Mouse (Mus musculus) kidney, embryonic 14.5 days (tissue): ENCODE data around the gene Rps27. TPM values are rescaled to one million over a fixed set of nuclear protein-coding genes. Genes with fewer than 3 reads are reported as not detected.
"Not testable (repeated sequence)": the region's sequence is repeated elsewhere in the genome, so short reads cannot be mapped to it uniquely, and the experiment has no call there.

ENCODE experiments used
- ATAC-seq: fragments of 200-750 bp; cut with Nextera tagmentation; 2 replicates; pipeline ENCODE4 v1.8.0; 2017; ENCODE audit warnings: moderate number of reproducible peaks, mild to moderate bottlenecking, moderate TSS enrichment, moderate library complexity; ENCODE audit not compliant: low FRiP score, low TSS enrichment
- H3K27ac ChIP-seq: fragments of 300-500 bp; sonication (generic); 2 replicates; pipeline ENCODE4 v1.5.1; 2014; ENCODE audit warnings: low read depth, mild to moderate bottlenecking, low read length, moderate library complexity, mixed read lengths
- H3K27me3 ChIP-seq: fragments of 300-500 bp; sonication (generic); 2 replicates; pipeline ENCODE4 v1.6.1; 2014; ENCODE audit warnings: mild to moderate bottlenecking, low read length; ENCODE audit not compliant: control insufficient read depth, insufficient read depth
- H3K36me3 ChIP-seq: fragments of 300-500 bp; sonication (generic); 2 replicates; pipeline ENCODE4 v1.6.1; 2014; ENCODE audit warnings: low read length, mixed read lengths; ENCODE audit not compliant: control insufficient read depth, insufficient read depth
- H3K4me1 ChIP-seq: fragments of 300-500 bp; sonication (generic); 2 replicates; pipeline ENCODE4 v1.6.1; 2014; ENCODE audit warnings: low read length, mixed read lengths; ENCODE audit not compliant: control insufficient read depth, insufficient read depth
- H3K4me2 ChIP-seq: fragments of 300-500 bp; sonication (generic); replicated peaks from 2 replicates; pipeline ENCODE4 v1.6.1; 2014; ENCODE audit warnings: low read depth, mild to moderate bottlenecking, low read length
- H3K4me3 ChIP-seq: fragments of 300-500 bp; sonication (generic); 2 replicates; pipeline ENCODE4 v1.5.1; 2014; ENCODE audit warnings: mild to moderate bottlenecking, low read length
- H3K9ac ChIP-seq: fragments of 300-500 bp; sonication (generic); 2 replicates; pipeline ENCODE4 v1.6.1; 2014; ENCODE audit warnings: low read depth, mild to moderate bottlenecking, low read length, moderate library complexity
- H3K9me3 ChIP-seq: fragments of 300-500 bp; sonication (generic); 2 replicates; pipeline ENCODE4 v1.6.1; 2016; ENCODE audit warnings: low read length; ENCODE audit not compliant: control insufficient read depth
- WGBS: fragments of 180-500 bp; shearing (Covaris S2); extraction: QIAGEN DNeasy Blood & Tissue Kit; methylation state at CpG from one replicate; pipeline ENCODE4 v1.1.7; 2014; 5-methylcytosine and 5-hydroxymethylcytosine counted together
- polyA plus RNA-seq: library from polyadenylated mRNA; unstranded; fragments of >200 nt; fragmentation: Nextera tagmentation; extraction: Ambion mirVana; gene quantifications from 2 replicates; pipeline ENCODE4 v1.2.1, GENCODE M21; 2014

Gene Rps27
- polyA plus RNA-seq, 1 experiment from 2014 or later, result 1,631 TPM

- peaks cover 13% of the 10 kb centered on the region for H3K4me1 ChIP-seq
- H3K36me3 ChIP-seq, result peaks cover 21% of the 10 kb centered on the region
- H3K9me3 ChIP-seq, H3K9ac ChIP-seq, H3K27ac ChIP-seq, H3K4me2 ChIP-seq, H3K27me3 ChIP-seq, ATAC-seq, H3K4me3 ChIP-seq: not testable (repeated sequence)
- 97% methylated on average over 2 of the region's 2 CpGs for WGBS
Observed at GRCm38 (mm10) chr3:90252659-90253058, 39.2 kb upstream of the Rps27 start.

- not testable (repeated sequence) for H3K27me3 ChIP-seq, ATAC-seq
- WGBS, result 96% methylated on average over 9 of the region's 12 CpGs
Observed at GRCm38 (mm10) chr3:90251731-90252226, 38.3 kb upstream of the Rps27 start.

GRCm38 (mm10) chr3:90250791-90251190 lies 37.3 kb upstream of the Rps27 start:
- Histone ChIP-seq H3K4me3 (no peak overlapping the region), H3K9ac (no peak overlapping the region), H3K36me3 (peaks cover 21% of the 10 kb centered on the region), H3K4me1 (peaks cover 16% of the 10 kb centered on the region), H3K9me3 (no peaks in the 10 kb centered on the region), H3K4me2 (no peak overlapping the region), H3K27me3 (no peaks in the 10 kb centered on the region), H3K27ac (no peak overlapping the region)
- 80% methylated on average over 6 of the region's 6 CpGs for WGBS
- no peak for ATAC-seq

More at GRCm38 (mm10) chr3:90251731-90252226, 38.3 kb upstream of the Rps27 start:
- not testable (repeated sequence) for H3K4me2 ChIP-seq, H3K27ac ChIP-seq, H3K9me3 ChIP-seq, H3K9ac ChIP-seq, H3K4me3 ChIP-seq
- Histone ChIP-seq H3K36me3 (peaks cover 21% of the 10 kb centered on the region), H3K4me1 (peaks cover 16% of the 10 kb centered on the region)

- ATAC-seq, result 0 out of 2 replicates have a peak, but pooled peaks have one; percentile 2
- peak overlapping the region; percentile 89 for H3K27ac ChIP-seq
- WGBS, result 4% methylated on average over 10 of the region's 10 CpGs
- H3K9ac ChIP-seq, result peak overlapping the region; percentile 68
- peaks cover 11% of the 10 kb centered on the region for H3K4me1 ChIP-seq
- H3K4me3 ChIP-seq, result peak overlapping the region; percentile 64
- no peaks in the 10 kb centered on the region for H3K27me3 ChIP-seq
- H3K36me3 ChIP-seq, result peaks cover 21% of the 10 kb centered on the region
- H3K9me3 ChIP-seq, result no peaks in the 10 kb centered on the region
- H3K4me2 ChIP-seq, result peak overlapping the region; percentile 77
Observed at GRCm38 (mm10) chr3:90248746-90249100, 35.3 kb upstream of the Rps27 start.

DNA sequence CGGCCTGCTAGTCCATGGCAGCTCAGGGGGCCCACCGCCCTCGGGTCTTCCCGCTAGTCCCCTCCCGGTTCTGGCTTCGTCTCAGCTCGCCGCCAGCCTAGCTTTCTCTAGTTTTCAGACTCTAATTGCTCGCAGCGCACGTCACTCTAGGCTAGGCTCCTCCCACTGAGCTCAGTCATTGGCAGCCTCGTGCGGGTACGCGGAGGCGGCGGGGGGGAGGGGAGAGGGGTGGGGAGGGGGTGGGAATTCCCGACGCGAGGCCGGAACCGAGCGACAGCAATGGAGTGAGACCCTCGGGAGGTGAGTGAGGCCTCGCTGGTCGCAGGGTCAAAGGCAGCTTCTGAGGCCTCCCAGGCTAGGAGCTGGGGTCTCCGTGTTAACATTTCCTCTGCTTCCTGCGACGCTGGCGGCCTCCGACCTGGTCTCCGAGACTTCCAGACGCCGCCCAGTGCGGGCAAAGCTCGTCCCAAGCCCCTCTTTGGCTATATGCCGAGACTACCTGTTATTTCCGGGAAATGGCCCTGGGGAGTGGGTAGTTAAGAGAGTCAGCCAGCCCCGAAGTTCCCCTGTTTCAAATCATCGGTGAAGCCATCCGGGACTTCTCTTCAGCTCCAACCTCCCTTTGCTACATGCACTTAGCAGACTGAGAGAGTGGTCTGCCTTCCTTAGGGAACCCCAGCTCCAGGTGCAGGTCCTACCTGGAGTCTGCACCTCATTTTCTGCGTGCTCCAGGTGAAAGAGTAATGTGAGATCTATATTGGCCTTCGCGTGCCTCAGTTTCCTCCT lies 34.7 kb upstream of the Rps27 start, which contains the start of gene Slc39a1:
Slc39a1 (plus strand) TSS at position 213 of the 786 bp plus-strand sequence.
- H3K9me3 ChIP-seq, result no peaks in the 10 kb centered on the region
- H3K27ac ChIP-seq, result peak within 1 kb of the TSS; percentile 94
- H3K4me3 ChIP-seq, result peak within 1 kb of the TSS; percentile 64
- peak within 1 kb of the TSS; percentile 68 for H3K9ac ChIP-seq
- H3K4me2 ChIP-seq, result peak within 1 kb of the TSS; percentile 77
- under 1% methylated on average over 40 of the region's 44 CpGs for WGBS
- peaks cover 16% of the 10 kb centered on the region for H3K4me1 ChIP-seq
- no peaks in the 10 kb centered on the region for H3K27me3 ChIP-seq
- H3K36me3 ChIP-seq, result peaks cover 21% of the 10 kb centered on the region
- peak; percentile 96 for ATAC-seq

- Histone ChIP-seq H3K27me3 (no peaks in the 10 kb centered on the region), H3K36me3 (peaks cover 21% of the 10 kb centered on the region), H3K9me3 (no peaks in the 10 kb centered on the region), H3K27ac (peak overlapping the region; percentile 94), H3K4me3 (peak overlapping the region; percentile 64), H3K4me2 (peak overlapping the region; percentile 77), H3K9ac (peak overlapping the region; percentile 68), H3K4me1 (peaks cover 22% of the 10 kb centered on the region)
- ATAC-seq, result no peak; the same call in 1 of the 2 replicates
- 0% methylated on average over 3 of the region's 3 CpGs for WGBS
Observed at GRCm38 (mm10) chr3:90247630-90247959, 34.1 kb upstream of the Rps27 start.

- 69% methylated on average over 2 of the region's 2 CpGs for WGBS
- H3K27ac ChIP-seq, result no peak overlapping the region
- no peak for ATAC-seq
Observed at GRCm38 (mm10) chr3:90245406-90245805, 32.0 kb upstream of the Rps27 start.

GRCm38 (mm10) chr3:90242984-90243775 lies 29.7 kb upstream of the Rps27 start, which contains the start of gene Creb3l4:
Gene Creb3l4 (minus strand): TSS chr3:90243512.
- H3K27me3 ChIP-seq, result no peaks in the 10 kb centered on the region
- peak within 1 kb of the TSS; percentile 40 for H3K4me3 ChIP-seq
- H3K9ac ChIP-seq, result peak within 1 kb of the TSS; percentile 47
- H3K4me1 ChIP-seq, result peaks cover 17% of the 10 kb centered on the region; the same call in 1 of the 2 replicates
- peak within 1 kb of the TSS; percentile 61; the same call in 1 of the 2 replicates for H3K27ac ChIP-seq
- 3% methylated on average over 19 of the region's 19 CpGs for WGBS
- H3K4me2 ChIP-seq, result peak within 1 kb of the TSS; percentile 78
- peak; percentile 66 for ATAC-seq
- H3K9me3 ChIP-seq, result no peaks in the 10 kb centered on the region
- H3K36me3 ChIP-seq, result no peaks in the 10 kb centered on the region

More at GRCm38 (mm10) chr3:90245406-90245805, 32.0 kb upstream of the Rps27 start:
- Histone ChIP-seq H3K9ac (no peak overlapping the region), H3K9me3 (no peaks in the 10 kb centered on the region), H3K4me2 (no peak overlapping the region), H3K4me3 (no peak overlapping the region), H3K27me3 (no peaks in the 10 kb centered on the region), H3K36me3 (peaks cover 8% of the 10 kb centered on the region; the same call in 1 of the 2 replicates), H3K4me1 (peaks cover 23% of the 10 kb centered on the region)
